Mouse (Mus musculus): Measurements from ENCODE around the gene Shisa6.
A peak's percentile ranks its signal among the peaks of the same experiment; 100 is the strongest.

Shisa6 gene

GRCm38 (mm10) chr11:66218469-66218868 lies 307.3 kb downstream of the Shisa6 start:
- DNase-seq: no peak

GRCm38 (mm10) chr11:66188627-66189287 lies 337.0 kb downstream of the Shisa6 start:
- no peak for DNase-seq

- DNase-seq: no peak
These were observed 337.6 kb downstream of the Shisa6 start for GRCm38 (mm10) chr11:66188146-66188545.

GRCm38 (mm10) chr11:66177781-66178180 lies 348.0 kb downstream of the Shisa6 start:
- DNase-seq: no peak

GRCm38 (mm10) chr11:66167801-66168651 lies 357.7 kb downstream of the Shisa6 start, which contains the start of gene Dnah9:
Gene Dnah9, minus strand, starts transcription at chr11:66168551.
- peak; percentile 2 to 3 for DNase-seq

- DNase-seq: no peak
These were observed 361.7 kb downstream of the Shisa6 start for GRCm38 (mm10) chr11:66164022-66164421.
